ENCODE assay signal across 9 mouse cellular contexts in the genomic region with DNA sequence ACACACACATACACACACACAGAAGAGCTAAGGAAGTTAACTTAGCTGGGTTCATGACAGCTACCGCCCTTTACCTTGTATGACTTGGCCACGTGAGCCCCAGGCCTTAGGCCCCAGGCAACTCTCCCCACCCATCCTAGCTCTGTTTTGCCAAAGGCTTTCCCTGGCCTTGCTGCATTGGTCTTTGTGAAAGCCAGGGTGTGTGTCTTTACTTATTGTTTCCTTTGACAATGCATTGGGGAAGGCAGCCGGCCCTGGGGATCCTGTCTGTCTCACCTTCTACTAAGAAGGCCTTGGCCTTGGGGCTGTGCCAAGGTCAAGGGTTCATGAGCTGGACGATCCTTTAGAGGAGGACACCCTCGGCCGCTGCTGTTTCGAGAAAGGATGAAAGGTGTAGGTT. TPM values are rescaled to one million over a fixed set of nuclear protein-coding genes. Genes with fewer than 3 reads are reported as not detected.
DNase-seq lines count a peak whose midpoint lies in the region; ATAC-seq and TF ChIP-seq lines count a peak whose summit lies in the region.
"Had no signal": no experiment of that assay in that cellular context is flagged by ENCODE, and none has a peak within 500 bp of the region (broad histone marks: within the 10 kb centered on the region; RNA-seq: fewer than 3 reads in every experiment).

No protein-coding gene starts in this region.

- H3K4me3 ChIP-seq in forebrain, embryonic 11.5 days (ENCODE audit: low read depth, low read length), result no peak overlapping the region
- H3K4me3 ChIP-seq in forebrain, postnatal 0 days (ENCODE audit: low read depth, low read length), result no peak overlapping the region
- H3K4me3 ChIP-seq in heart, embryonic 10.5 days, result no peak overlapping the region
- no peak overlapping the region for H3K4me3 ChIP-seq in midbrain, embryonic 13.5 days (replicated peaks)

- WGBS in forebrain, embryonic 11.5 days, result 45% methylated on average over 7 of the region's 7 CpGs
- 59% methylated on average over 7 of the region's 7 CpGs for WGBS in forebrain, postnatal 0 days
- 63% methylated on average over 7 of the region's 7 CpGs for whole genome bisulfite sequencing in heart, embryonic 10.5 days
- WGBS in midbrain, embryonic 13.5 days, result 46% methylated on average over 7 of the region's 7 CpGs

- H3K36me3 ChIP-seq in forebrain, embryonic 11.5 days (ENCODE audit: control insufficient read depth, insufficient read depth, low read length), result no peaks in the 10 kb centered on the region
- H3K36me3 ChIP-seq in forebrain, postnatal 0 days (ENCODE audit: insufficient read depth), result no peaks in the 10 kb centered on the region
- no peaks in the 10 kb centered on the region for H3K36me3 ChIP-seq in heart, embryonic 10.5 days
- no peaks in the 10 kb centered on the region for H3K36me3 ChIP-seq in midbrain, embryonic 13.5 days

- H3K27me3 ChIP-seq in forebrain, embryonic 11.5 days (ENCODE audit: control insufficient read depth, insufficient read depth, low read length), result no peaks in the 10 kb centered on the region
- H3K27me3 ChIP-seq in forebrain, postnatal 0 days (ENCODE audit: insufficient read depth, low read length), result no peaks in the 10 kb centered on the region
- H3K27me3 ChIP-seq in heart, embryonic 10.5 days (ENCODE audit: insufficient read depth, poor library complexity, severe bottlenecking), result no peaks in the 10 kb centered on the region
- no peaks in the 10 kb centered on the region for H3K27me3 ChIP-seq in midbrain, embryonic 13.5 days

- no peak for DNase-seq in forebrain, embryonic 11.5 days (ENCODE audit: low spot score)
- no peak for DNase-seq in forebrain, postnatal 0 days
- DNase-seq in heart, embryonic 10.5 days (ENCODE audit: low spot score), result no peak
- DNase-seq in kidney, adult 8-10 months, result peak; percentile 63 to 74
- no peak for DNase-seq in adipocyte (ENCODE audit: low spot score)
- DNase-seq in embryo, embryonic 11 days, result no peak
- no peak for DNase-seq in gastrocnemius, adult 18-20 months (ENCODE audit: low spot score)
- DNase-seq: adrenal gland, postnatal 25 days had no signal

- no peak for TF ChIP-seq CTCF in forebrain, postnatal 0 days (IDR thresholded peaks at IDR 0.05; ENCODE audit: low read depth)

- H3K9me3 ChIP-seq in forebrain, embryonic 11.5 days (ENCODE audit: control insufficient read depth, low read length), result no peaks in the 10 kb centered on the region
- H3K9me3 ChIP-seq in forebrain, postnatal 0 days (ENCODE audit: low read length), result no peaks in the 10 kb centered on the region
- no peaks in the 10 kb centered on the region for H3K9me3 ChIP-seq in heart, embryonic 10.5 days
- H3K9me3 ChIP-seq in midbrain, embryonic 13.5 days, result no peaks in the 10 kb centered on the region

- no peak for ATAC-seq in forebrain, embryonic 11.5 days (replicated peaks; ENCODE audit: low FRiP score)
- ATAC-seq in forebrain, postnatal 0 days, result no peak
- ATAC-seq in midbrain, embryonic 13.5 days, result no peak

- no peak overlapping the region for H3K4me2 ChIP-seq in forebrain, embryonic 11.5 days (ENCODE audit: low read depth, low read length, severe bottlenecking)
- no peak overlapping the region for H3K4me2 ChIP-seq in forebrain, postnatal 0 days (ENCODE audit: low read depth)
- H3K4me2 ChIP-seq in midbrain, embryonic 13.5 days (replicated peaks), result no peak overlapping the region

- H3K9ac ChIP-seq in forebrain, embryonic 11.5 days (ENCODE audit: low read length), result no peak overlapping the region
- no peak overlapping the region for H3K9ac ChIP-seq in forebrain, postnatal 0 days
- H3K9ac ChIP-seq in midbrain, embryonic 13.5 days (replicated peaks), result no peak overlapping the region

- peaks cover 41% of the 10 kb centered on the region for H3K4me1 ChIP-seq in forebrain, embryonic 11.5 days (replicated peaks; ENCODE audit: control insufficient read depth, insufficient read depth, low read length)
- H3K4me1 ChIP-seq in forebrain, postnatal 0 days (ENCODE audit: insufficient read depth), result peaks cover 28% of the 10 kb centered on the region
- peaks cover 76% of the 10 kb centered on the region for H3K4me1 ChIP-seq in heart, embryonic 10.5 days
- H3K4me1 ChIP-seq in midbrain, embryonic 13.5 days (replicated peaks), result peaks cover 73% of the 10 kb centered on the region

- H3K27ac ChIP-seq in forebrain, embryonic 11.5 days (ENCODE audit: low read depth, low read length), result peak overlapping the region; percentile 41; the same call in 1 of the 2 replicates
- no peak overlapping the region for H3K27ac ChIP-seq in forebrain, postnatal 0 days (ENCODE audit: low read depth, low read length)
- peak overlapping the region; percentile 78 for H3K27ac ChIP-seq in heart, embryonic 10.5 days
- H3K27ac ChIP-seq in midbrain, embryonic 13.5 days, result peak overlapping the region; percentile 77

RNA-seq across cellular contexts. Expression of a gene that starts 38.3 kb away (rescaled TPM):
- polyA plus RNA-seq in forebrain, embryonic 11.5 days (2014; fragmentation: Nextera tagmentation; extraction: Ambion mirVana), result 33.5 and 36.4 TPM in 2 replicates
- total RNA-seq in forebrain, postnatal 0 days (2014; rRNA removed), result 115 and 116 TPM in 2 replicates
- 46.2 and 61.8 TPM in 2 replicates for polyA plus RNA-seq in forebrain, postnatal 0 days (2015; fragmentation: Nextera tagmentation; extraction: Ambion mirVana)
- polyA plus RNA-seq in heart, embryonic 10.5 days (2016; fragmentation: Nextera tagmentation; extraction: Ambion mirVana), result 18.2 and 24.1 TPM in 2 replicates
- 41.1 and 44.8 TPM in 2 replicates for polyA plus RNA-seq in midbrain, embryonic 13.5 days (2015; fragmentation: Nextera tagmentation; extraction: Ambion mirVana)
- total RNA-seq in gastrocnemius, adult 18-20 months (2021), result 100 to 1,000 TPM; 172 to 191 TPM

RNA-seq across cellular contexts. Expression of a gene that starts 58.6 kb away (rescaled TPM):
- polyA plus RNA-seq in forebrain, embryonic 11.5 days (2014; fragmentation: Nextera tagmentation; extraction: Ambion mirVana), result 144 and 163 TPM in 2 replicates
- total RNA-seq in forebrain, postnatal 0 days (2014; rRNA removed), result 5.5 and 13.3 TPM in 2 replicates
- 104 and 105 TPM in 2 replicates for polyA plus RNA-seq in forebrain, postnatal 0 days (2015; fragmentation: Nextera tagmentation; extraction: Ambion mirVana)
- 89.4 and 98.5 TPM in 2 replicates for polyA plus RNA-seq in heart, embryonic 10.5 days (2016; fragmentation: Nextera tagmentation; extraction: Ambion mirVana)
- polyA plus RNA-seq in midbrain, embryonic 13.5 days (2015; fragmentation: Nextera tagmentation; extraction: Ambion mirVana), result 151 and 159 TPM in 2 replicates
- total RNA-seq in gastrocnemius, adult 18-20 months (2021), result under 1 TPM; 0.07 TPM

Comparison
In these comparisons a context has a peak if more than half of its experiments do, and no peak if none do; other contexts are left out.
1. DNase-seq: peak in kidney, adult 8-10 months (2 of 2); none in forebrain, embryonic 11.5 days (single experiment), forebrain, postnatal 0 days (single experiment), heart, embryonic 10.5 days (single experiment), adipocyte (single experiment), embryo, embryonic 11 days (single experiment) and gastrocnemius, adult 18-20 months (single experiment).